Mouse (Mus musculus): ENCODE data around the gene Hemk1. TPM values are rescaled to one million over a fixed set of nuclear protein-coding genes. Genes with fewer than 3 reads are reported as not detected.

The Hemk1 gene
- polyA plus RNA-seq, 1 experiment from 2014 or later = 8.2 TPM

GRCm38 (mm10) chr9:107340911-107341645, 2.9 kb upstream of the Hemk1 start:
- no peak for DNase-seq (ENCODE audit: low spot score)
- Histone ChIP-seq H3K9ac (replicated peaks; ENCODE audit: low read length) (peak overlapping the region; percentile 61; the same call in 1 of the 2 replicates), H3K27me3 (ENCODE audit: control insufficient read depth, insufficient read depth, low read length) (no peaks in the 10 kb centered on the region), H3K4me3 (ENCODE audit: low read depth, low read length) (peak overlapping the region; percentile 60), H3K36me3 (replicated peaks; ENCODE audit: control insufficient read depth, insufficient read depth, low read depth, low read length) (no peaks in the 10 kb centered on the region), H3K9me3 (replicated peaks; ENCODE audit: control insufficient read depth, low read length) (no peaks in the 10 kb centered on the region), H3K4me2 (ENCODE audit: low read depth, low read length) (peak overlapping the region; percentile 85), H3K4me1 (ENCODE audit: control insufficient read depth, insufficient read depth, low read length) (no peaks in the 10 kb centered on the region), H3K27ac (replicated peaks; ENCODE audit: low read depth, low read length) (no peak overlapping the region)
- WGBS = 55% methylated on average over 12 of the region's 12 CpGs
- no peak for ATAC-seq (replicated peaks; ENCODE audit: insufficient number of reproducible peaks, low FRiP score, low TSS enrichment, low read depth)

GRCm38 (mm10) chr9:107340267-107340859, 2.2 kb upstream of the Hemk1 start, which contains the start of gene 6430571L13Rik:
6430571L13Rik (plus strand) TSS chr9:107340602.
- under 1% methylated on average over 34 of the region's 34 CpGs for WGBS
- Histone ChIP-seq H3K4me3 (ENCODE audit: low read depth, low read length) (peak within 1 kb of the TSS; percentile 60), H3K27ac (replicated peaks; ENCODE audit: low read depth, low read length) (no peak within 1 kb of the TSS), H3K9me3 (replicated peaks; ENCODE audit: control insufficient read depth, low read length) (no peaks in the 10 kb centered on the region), H3K27me3 (ENCODE audit: control insufficient read depth, insufficient read depth, low read length) (no peaks in the 10 kb centered on the region), H3K36me3 (replicated peaks; ENCODE audit: control insufficient read depth, insufficient read depth, low read depth, low read length) (no peaks in the 10 kb centered on the region), H3K4me1 (ENCODE audit: control insufficient read depth, insufficient read depth, low read length) (no peaks in the 10 kb centered on the region), H3K9ac (replicated peaks; ENCODE audit: low read length) (peak within 1 kb of the TSS; percentile 61), H3K4me2 (ENCODE audit: low read depth, low read length) (peak within 1 kb of the TSS; percentile 85)
- DNase-seq (ENCODE audit: low spot score) (peak; percentile 95), ATAC-seq (replicated peaks; ENCODE audit: insufficient number of reproducible peaks, low FRiP score, low TSS enrichment, low read depth) (peak; percentile 91)

GRCm38 (mm10) chr9:107336386-107336785, 1.8 kb downstream of the Hemk1 start:
- ATAC-seq (replicated peaks; ENCODE audit: insufficient number of reproducible peaks, low FRiP score, low TSS enrichment, low read depth) (no peak), DNase-seq (ENCODE audit: low spot score) (no peak)
- H3K27ac ChIP-seq (replicated peaks; ENCODE audit: low read depth, low read length) = no peak overlapping the region
- H3K4me2 ChIP-seq (ENCODE audit: low read depth, low read length) = no peak overlapping the region
- no peaks in the 10 kb centered on the region for H3K27me3 ChIP-seq (ENCODE audit: control insufficient read depth, insufficient read depth, low read length)
- WGBS = 90% methylated on average over 6 of the region's 6 CpGs
- no peaks in the 10 kb centered on the region for H3K36me3 ChIP-seq (replicated peaks; ENCODE audit: control insufficient read depth, insufficient read depth, low read depth, low read length)
- H3K4me3 ChIP-seq (ENCODE audit: low read depth, low read length) = no peak overlapping the region
- no peaks in the 10 kb centered on the region for H3K9me3 ChIP-seq (replicated peaks; ENCODE audit: control insufficient read depth, low read length)
- no peaks in the 10 kb centered on the region for H3K4me1 ChIP-seq (ENCODE audit: control insufficient read depth, insufficient read depth, low read length)
- H3K9ac ChIP-seq (replicated peaks; ENCODE audit: low read length) = no peak overlapping the region

GRCm38 (mm10) chr9:107335909-107336308, 2.2 kb downstream of the Hemk1 start:
- ATAC-seq (replicated peaks; ENCODE audit: insufficient number of reproducible peaks, low FRiP score, low TSS enrichment, low read depth) (no peak), DNase-seq (ENCODE audit: low spot score) (peak; percentile 57)
- 15% methylated on average over 5 of the region's 5 CpGs for WGBS
- no peak overlapping the region for H3K4me3 ChIP-seq (ENCODE audit: low read depth, low read length)
- H3K4me2 ChIP-seq (ENCODE audit: low read depth, low read length) = no peak overlapping the region
- no peaks in the 10 kb centered on the region for H3K27me3 ChIP-seq (ENCODE audit: control insufficient read depth, insufficient read depth, low read length)
- no peak overlapping the region for H3K27ac ChIP-seq (replicated peaks; ENCODE audit: low read depth, low read length)
- no peaks in the 10 kb centered on the region for H3K36me3 ChIP-seq (replicated peaks; ENCODE audit: control insufficient read depth, insufficient read depth, low read depth, low read length)
- no peaks in the 10 kb centered on the region for H3K4me1 ChIP-seq (ENCODE audit: control insufficient read depth, insufficient read depth, low read length)
- H3K9ac ChIP-seq (replicated peaks; ENCODE audit: low read length) = no peak overlapping the region
- H3K9me3 ChIP-seq (replicated peaks; ENCODE audit: control insufficient read depth, low read length) = no peaks in the 10 kb centered on the region

- no peak overlapping the region for H3K9ac ChIP-seq (replicated peaks; ENCODE audit: low read length)
- no peak for DNase-seq (ENCODE audit: low spot score)
- no peaks in the 10 kb centered on the region for H3K27me3 ChIP-seq (ENCODE audit: control insufficient read depth, insufficient read depth, low read length)
- no peak for ATAC-seq (replicated peaks; ENCODE audit: insufficient number of reproducible peaks, low FRiP score, low TSS enrichment, low read depth)
- no peak overlapping the region for H3K27ac ChIP-seq (replicated peaks; ENCODE audit: low read depth, low read length)
- no peaks in the 10 kb centered on the region for H3K9me3 ChIP-seq (replicated peaks; ENCODE audit: control insufficient read depth, low read length)
- H3K36me3 ChIP-seq (replicated peaks; ENCODE audit: control insufficient read depth, insufficient read depth, low read depth, low read length) = no peaks in the 10 kb centered on the region
- no peak overlapping the region for H3K4me3 ChIP-seq (ENCODE audit: low read depth, low read length)
- no peak overlapping the region for H3K4me2 ChIP-seq (ENCODE audit: low read depth, low read length)
- WGBS = 83% methylated on average over 5 of the region's 5 CpGs
- H3K4me1 ChIP-seq (ENCODE audit: control insufficient read depth, insufficient read depth, low read length) = no peaks in the 10 kb centered on the region
Measured at GRCm38 (mm10) chr9:107335046-107335445, 3.1 kb downstream of the Hemk1 start.

- no peak for ATAC-seq (replicated peaks; ENCODE audit: insufficient number of reproducible peaks, low FRiP score, low TSS enrichment, low read depth)
- no peaks in the 10 kb centered on the region for H3K27me3 ChIP-seq (ENCODE audit: control insufficient read depth, insufficient read depth, low read length)
- no peak overlapping the region for H3K4me2 ChIP-seq (ENCODE audit: low read depth, low read length)
- no peak overlapping the region for H3K9ac ChIP-seq (replicated peaks; ENCODE audit: low read length)
- WGBS = 82% methylated on average over 6 of the region's 6 CpGs
- no peak for DNase-seq (ENCODE audit: low spot score)
- H3K9me3 ChIP-seq (replicated peaks; ENCODE audit: control insufficient read depth, low read length) = no peaks in the 10 kb centered on the region
- H3K27ac ChIP-seq (replicated peaks; ENCODE audit: low read depth, low read length) = no peak overlapping the region
- H3K4me1 ChIP-seq (ENCODE audit: control insufficient read depth, insufficient read depth, low read length) = no peaks in the 10 kb centered on the region
- no peak overlapping the region for H3K4me3 ChIP-seq (ENCODE audit: low read depth, low read length)
- no peaks in the 10 kb centered on the region for H3K36me3 ChIP-seq (replicated peaks; ENCODE audit: control insufficient read depth, insufficient read depth, low read depth, low read length)
Measured at GRCm38 (mm10) chr9:107334356-107334755, 3.8 kb downstream of the Hemk1 start.

- H3K27ac ChIP-seq (replicated peaks; ENCODE audit: low read depth, low read length) = no peak overlapping the region
- WGBS = 73% methylated on average over 2 of the region's 2 CpGs
- no peak for DNase-seq (ENCODE audit: low spot score)
- H3K4me2 ChIP-seq (ENCODE audit: low read depth, low read length) = no peak overlapping the region
- H3K9ac ChIP-seq (replicated peaks; ENCODE audit: low read length) = no peak overlapping the region
- H3K9me3 ChIP-seq (replicated peaks; ENCODE audit: control insufficient read depth, low read length) = no peaks in the 10 kb centered on the region
- ATAC-seq (replicated peaks; ENCODE audit: insufficient number of reproducible peaks, low FRiP score, low TSS enrichment, low read depth) = no peak
- no peak overlapping the region for H3K4me3 ChIP-seq (ENCODE audit: low read depth, low read length)
- H3K27me3 ChIP-seq (ENCODE audit: control insufficient read depth, insufficient read depth, low read length) = no peaks in the 10 kb centered on the region
- no peaks in the 10 kb centered on the region for H3K4me1 ChIP-seq (ENCODE audit: control insufficient read depth, insufficient read depth, low read length)
- no peaks in the 10 kb centered on the region for H3K36me3 ChIP-seq (replicated peaks; ENCODE audit: control insufficient read depth, insufficient read depth, low read depth, low read length)
Measured at GRCm38 (mm10) chr9:107333686-107334085, 4.5 kb downstream of the Hemk1 start.

- H3K9me3 ChIP-seq (replicated peaks; ENCODE audit: control insufficient read depth, low read length) = no peaks in the 10 kb centered on the region
- DNase-seq (ENCODE audit: low spot score) = no peak
- no peak for ATAC-seq (replicated peaks; ENCODE audit: insufficient number of reproducible peaks, low FRiP score, low TSS enrichment, low read depth)
- H3K27me3 ChIP-seq (ENCODE audit: control insufficient read depth, insufficient read depth, low read length) = no peaks in the 10 kb centered on the region
- 81% methylated on average over 6 of the region's 6 CpGs for WGBS
- no peak overlapping the region for H3K4me3 ChIP-seq (ENCODE audit: low read depth, low read length)
- H3K4me1 ChIP-seq (ENCODE audit: control insufficient read depth, insufficient read depth, low read length) = no peaks in the 10 kb centered on the region
- H3K9ac ChIP-seq (replicated peaks; ENCODE audit: low read length) = no peak overlapping the region
- no peak overlapping the region for H3K4me2 ChIP-seq (ENCODE audit: low read depth, low read length)
- no peak overlapping the region for H3K27ac ChIP-seq (replicated peaks; ENCODE audit: low read depth, low read length)
- no peaks in the 10 kb centered on the region for H3K36me3 ChIP-seq (replicated peaks; ENCODE audit: control insufficient read depth, insufficient read depth, low read depth, low read length)
Measured at GRCm38 (mm10) chr9:107330791-107331190, 7.4 kb downstream of the Hemk1 start.

Measured in embryonic facial prominence, embryonic 11.5 days (tissue).